Mouse (Mus musculus) heart, postnatal 14 days (tissue): ENCODE data around the gene Srrm2. TPM values are rescaled to one million over a fixed set of nuclear protein-coding genes. Genes with fewer than 3 reads are reported as not detected.

Source experiments
- DNase-seq, 2 experiments: peaks; one replicate each; pipeline ENCODE4 v3.0.0; 2021 to 2022
- intact Hi-C: fragments of 180-260 bp; cut with DNase I; formaldehyde crosslinking; loops from one replicate; pipeline ENCODE4 v1.15.1; 2025
- long read RNA-seq, 2 experiments: library from polyadenylated mRNA; stranded (forward); transcript quantifications; one replicate each; pipeline ENCODE4 v2.0.0; 2021
- total RNA-seq, 2 experiments: library from RNA; stranded (reverse); gene quantifications; 2 replicates each; pipeline ENCODE4 v1.2.3; 2021

The Srrm2 gene
- total RNA-seq, result 100 to 1,000 TPM; 192 to 227 TPM
- long read RNA-seq, experiment 1, partial matches to known transcripts, result 1 of 5 reads
- long read RNA-seq, experiment 1, other reads (novel, unspliced or antisense), result 2 of 5 reads
- long read RNA-seq, experiment 2, partial matches to known transcripts, result 4 of 7 reads
- long read RNA-seq, experiment 2, other reads (novel, unspliced or antisense), result 1 of 7 reads

GRCm38 (mm10) chr17:23790269-23791078 lies at the start of gene Srrm2:
TSS of gene Srrm2 (plus strand) at chr17:23790532.
- DNase-seq, result peak; percentile 63 to 71
- intact Hi-C loops, result no loop called here

- intact Hi-C loops, result no loop called here
- DNase-seq, result peak in 1 of 2 experiments; percentile 20
Measured at GRCm38 (mm10) chr17:23740598-23741021, 49.7 kb upstream of the Srrm2 start, which contains the start of gene Paqr4. TSS of gene Paqr4 (minus strand) at chr17:23740867.

GRCm38 (mm10) chr17:23741359-23742209 lies 48.7 kb upstream of the Srrm2 start:
- intact Hi-C loops, result no loop called here
- DNase-seq, result no peak

- peak; percentile 42 to 45 for DNase-seq
- intact Hi-C loops, result no loop called here
Measured at GRCm38 (mm10) chr17:23742210-23742793, 48.0 kb upstream of the Srrm2 start.

GRCm38 (mm10) chr17:23742941-23743340 lies 47.4 kb upstream of the Srrm2 start:
- no peak for DNase-seq
- intact Hi-C loops, result no loop called here

GRCm38 (mm10) chr17:23744076-23744475 lies 46.3 kb upstream of the Srrm2 start:
- DNase-seq, result no peak
- intact Hi-C loops, result no loop called here

GRCm38 (mm10) chr17:23744651-23745050 lies 45.7 kb upstream of the Srrm2 start:
- intact Hi-C loops, result loop anchor here (5.0 kb wide), 2 partner anchors 43 to 108 kb away; partner anchors contain the start of gene Flywch2
- no peak for DNase-seq

GRCm38 (mm10) chr17:23745301-23746251 lies 44.8 kb upstream of the Srrm2 start, which contains the start of gene Kremen2:
TSS of gene Kremen2 (minus strand) at chr17:23745833.
- no peak for DNase-seq
- intact Hi-C loops, result loop anchor here (5.0 kb wide), 2 partner anchors 42 to 107 kb away; partner anchors contain the start of gene Flywch2

- intact Hi-C loops, result loop anchor here (5.0 kb wide), 2 partner anchors 41 to 106 kb away; partner anchors contain the start of gene Flywch2
- no peak for DNase-seq
Measured at GRCm38 (mm10) chr17:23746311-23746710, 44.0 kb upstream of the Srrm2 start.

- intact Hi-C loops, result loop anchor here (5.0 kb wide), 2 partner anchors 41 to 106 kb away; partner anchors contain the start of gene Flywch2
- DNase-seq, result no peak
Measured at GRCm38 (mm10) chr17:23746767-23747166, 43.6 kb upstream of the Srrm2 start.

- intact Hi-C loops, result loop anchor here (5.0 kb wide), 2 partner anchors 40 to 105 kb away; partner anchors contain the start of gene Flywch2
- no peak for DNase-seq
Measured at GRCm38 (mm10) chr17:23747471-23747870, 42.9 kb upstream of the Srrm2 start.

- intact Hi-C loops, result loop anchor here (2.0 to 5.0 kb wide), 3 partner anchors 39 to 213 kb away; partner anchors contain the start of gene Flywch2
- no peak for DNase-seq
Measured at GRCm38 (mm10) chr17:23748026-23748425, 42.3 kb upstream of the Srrm2 start.

- intact Hi-C loops, result loop anchor here (2.0 to 5.0 kb wide), 3 partner anchors 38 to 212 kb away; partner anchors contain the start of gene Flywch2
- peak; percentile 70 to 85 for DNase-seq
Measured at GRCm38 (mm10) chr17:23748631-23749391, 41.5 kb upstream of the Srrm2 start.

- intact Hi-C loops, result loop anchor here (2.0 to 5.0 kb wide), 4 partner anchors 21 to 211 kb away; partner anchors contain the start of genes Flywch1 and Flywch2
- DNase-seq, result no peak
Measured at GRCm38 (mm10) chr17:23749400-23750191, 40.7 kb upstream of the Srrm2 start.

GRCm38 (mm10) chr17:23755689-23756088 lies 34.6 kb upstream of the Srrm2 start:
- intact Hi-C loops, result no loop called here
- peak in 1 of 2 experiments; percentile 28 for DNase-seq

- no peak for DNase-seq
Measured at GRCm38 (mm10) chr17:23757581-23757980, 32.8 kb upstream of the Srrm2 start.

GRCm38 (mm10) chr17:23758801-23759200 lies 31.5 kb upstream of the Srrm2 start:
- intact Hi-C loops, result no loop called here
- DNase-seq, result no peak

More at GRCm38 (mm10) chr17:23757581-23757980, 32.8 kb upstream of the Srrm2 start:
- intact Hi-C loops, result no loop called here
